Mouse (Mus musculus) cerebellum, adult 11 months (tissue): ENCODE measurements around the gene Maff.

Source experiments
- DNase-seq: peaks from one replicate; pipeline ENCODE4 v3.0.0; 2022

Maff gene

GRCm38 (mm10) chr15:79346051-79346793 is at the start of gene Maff:
Maff (plus strand) TSS chr15:79346621.
- DNase-seq: no peak

- no peak for DNase-seq
Measured at GRCm38 (mm10) chr15:79298553-79298952, 47.9 kb upstream of the Maff start.

GRCm38 (mm10) chr15:79299563-79300155 is 46.8 kb upstream of the Maff start:
- no peak for DNase-seq

- no peak for DNase-seq
Measured at GRCm38 (mm10) chr15:79303725-79304124, 42.7 kb upstream of the Maff start.

- DNase-seq: no peak
Measured at GRCm38 (mm10) chr15:79304832-79305231, 41.6 kb upstream of the Maff start.

- no peak for DNase-seq
Measured at GRCm38 (mm10) chr15:79306043-79306637, 40.3 kb upstream of the Maff start.

- no peak for DNase-seq
Measured at GRCm38 (mm10) chr15:79307861-79308260, 38.6 kb upstream of the Maff start.

GRCm38 (mm10) chr15:79313848-79314369 is 32.5 kb upstream of the Maff start:
- DNase-seq: no peak

- no peak for DNase-seq
Measured at GRCm38 (mm10) chr15:79321733-79322190, 24.7 kb upstream of the Maff start.

GRCm38 (mm10) chr15:79322281-79322990 is 24.0 kb upstream of the Maff start:
- DNase-seq: no peak

- no peak for DNase-seq
Measured at GRCm38 (mm10) chr15:79322991-79323790, 23.2 kb upstream of the Maff start.

GRCm38 (mm10) chr15:79323791-79324155 is 22.6 kb upstream of the Maff start:
- no peak for DNase-seq

GRCm38 (mm10) chr15:79324373-79324772 is 22.0 kb upstream of the Maff start:
- DNase-seq: no peak

- no peak for DNase-seq
Measured at GRCm38 (mm10) chr15:79325742-79326141, 20.7 kb upstream of the Maff start.

- no peak for DNase-seq
Measured at GRCm38 (mm10) chr15:79326264-79326663, 20.2 kb upstream of the Maff start.

- DNase-seq: peak; percentile 36
Measured at GRCm38 (mm10) chr15:79326971-79327961, 19.2 kb upstream of the Maff start.

GRCm38 (mm10) chr15:79328058-79328938 is 18.1 kb upstream of the Maff start, which contains the start of gene Pla2g6:
Pla2g6 (minus strand) TSS chr15:79328390.
- peak; percentile 98 for DNase-seq

- no peak for DNase-seq
Measured at GRCm38 (mm10) chr15:79328939-79329275, 17.5 kb upstream of the Maff start.

GRCm38 (mm10) chr15:79329346-79329978 is 17.0 kb upstream of the Maff start:
- no peak for DNase-seq

- DNase-seq: no peak
Measured at GRCm38 (mm10) chr15:79329979-79330363, 16.4 kb upstream of the Maff start.
